Mouse (Mus musculus) cortical plate, adult 2 months (tissue): ENCODE results near the gene Ywhab.

Experiments used
- CTCF ChIP-seq: fragments of 200-500 bp; IDR thresholded peaks from 2 replicates; pipeline ENCODE4 v1.5.1; 2011; ENCODE audit warnings: mild to moderate bottlenecking, control low read depth, low read length; ENCODE audit not compliant: insufficient read depth; ENCODE audit errors: extremely low read depth
- POLR2A ChIP-seq: fragments of 200-500 bp; IDR thresholded peaks from 2 replicates; pipeline ENCODE4 v1.6.1; 2011; ENCODE audit warnings: mild to moderate bottlenecking, low read length, control low read depth; ENCODE audit not compliant: insufficient read depth; ENCODE audit errors: extremely low read depth

DNA sequence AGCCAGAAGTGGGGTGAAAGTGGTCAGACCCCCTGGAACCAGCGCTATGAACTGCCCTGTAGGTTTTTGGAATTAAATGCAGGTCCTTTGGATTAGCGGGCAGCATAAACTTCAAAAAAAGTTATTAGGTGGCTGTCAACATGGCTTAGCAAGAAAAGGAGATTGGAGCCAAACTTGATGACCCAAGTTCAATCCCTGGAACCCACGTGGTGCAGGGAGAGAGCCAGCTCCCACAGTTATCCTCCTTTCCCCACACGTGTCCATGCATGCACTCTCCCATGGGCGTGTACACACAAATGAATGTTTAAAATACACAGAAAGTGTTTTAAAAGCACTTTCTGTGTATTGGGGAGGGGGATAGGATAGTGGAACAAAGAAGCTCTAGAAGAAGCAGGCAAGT is 15.7 kb downstream of the Ywhab start:
- TF ChIP-seq CTCF (no peak), POLR2A (no peak)
